Mouse (Mus musculus): ENCODE data around the gene Foxf1.

GRCm38 (mm10) chr8:121081398-121081797 is 2.8 kb upstream of the Foxf1 start:
- TF ChIP-seq POLR2AphosphoS5 (IDR thresholded peaks at IDR 0.05; ENCODE audit: insufficient replicate concordance, low read depth, low read length) (no peak), CTCF (IDR thresholded peaks at IDR 0.05; ENCODE audit: low read depth, low read length) (no peak), GATA1 (IDR thresholded peaks at IDR 0.05; ENCODE audit: borderline replicate concordance, low read length) (no peak), TAL1 (conservative IDR thresholded peaks at IDR 0.05; ENCODE audit: low read depth, low read length) (no peak), GATA2 (IDR thresholded peaks at IDR 0.05; ENCODE audit: borderline replicate concordance, low read depth, low read length) (no peak)
